Mouse (Mus musculus) neural tube, embryonic 15.5 days (tissue): ENCODE results near the gene Gnrhr. TPM values are rescaled to one million over a fixed set of nuclear protein-coding genes. Genes with fewer than 3 reads are reported as not detected.

Source experiments
- polyA plus RNA-seq: library from polyadenylated mRNA; unstranded; fragments of >200 nt; fragmentation: Nextera tagmentation; extraction: Ambion mirVana; gene quantifications from 2 replicates; pipeline ENCODE4 v1.2.1, GENCODE M21; 2015

Gene Gnrhr
- polyA plus RNA-seq, 1 experiment from 2014 or later = not detected

Other genes starting within 250 kb of the Gnrhr start
- gene Cenpc1, start 132.3 kb downstream of the Gnrhr start, polyA plus RNA-seq = 33.8 and 34.1 TPM in 2 replicates
- 0.61 and 4.9 TPM in 2 replicates for gene Stap1, start 126.2 kb downstream of the Gnrhr start, polyA plus RNA-seq
- gene Uba6, start 25.1 kb downstream of the Gnrhr start, polyA plus RNA-seq = 11.9 and 12.0 TPM in 2 replicates
- gene Tmprss11c, start 91.4 kb upstream of the Gnrhr start, polyA plus RNA-seq = not detected in 2 replicates
- 0.10 and 0.13 TPM in 2 replicates for gene Tmprss11d, start 175.5 kb upstream of the Gnrhr start, polyA plus RNA-seq